ENCODE assay signal across 22 mouse cellular contexts in the genomic region with DNA sequence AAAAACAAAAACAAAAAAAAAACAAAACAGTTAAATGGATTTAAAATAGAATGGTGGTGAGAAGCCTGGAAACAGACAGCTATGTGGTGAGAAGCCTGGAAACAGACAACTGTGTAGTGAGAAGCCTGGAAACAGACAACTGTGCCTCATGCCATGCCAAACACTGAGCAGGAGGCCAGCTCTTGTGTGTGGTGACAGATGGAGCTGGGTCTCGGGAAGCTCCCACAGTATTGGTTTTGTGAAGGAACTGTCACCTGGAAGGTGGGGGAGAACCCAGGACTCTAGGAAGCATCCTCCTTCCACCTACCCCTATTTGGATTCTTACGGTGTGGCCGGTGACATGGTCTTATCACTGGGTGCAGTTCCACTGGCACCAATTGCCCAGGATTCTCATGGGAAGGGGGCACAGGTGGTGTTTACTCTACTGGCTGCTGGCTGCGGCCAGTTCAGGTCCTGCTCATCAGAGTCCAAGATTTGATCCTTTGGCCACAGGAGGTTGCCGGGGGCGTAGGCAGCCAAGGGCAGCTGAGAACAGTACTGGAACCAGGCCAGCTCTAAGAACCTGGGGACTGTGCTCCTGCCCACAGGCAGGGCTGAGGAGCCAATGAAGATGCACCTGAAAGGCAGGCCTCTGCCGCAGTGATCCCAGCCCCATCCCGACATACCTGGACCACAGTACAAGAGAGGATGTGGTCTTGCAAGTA.
DNase-seq lines count a peak whose midpoint lies in the region; ATAC-seq and TF ChIP-seq lines count a peak whose summit lies in the region.
"Had no signal": no experiment of that assay in that cellular context is flagged by ENCODE, and none has a peak within 500 bp of the region (broad histone marks: within the 10 kb centered on the region; RNA-seq: fewer than 3 reads in every experiment).

No protein-coding gene starts in this region.

- H3K4me2 ChIP-seq in hindbrain, postnatal 0 days (ENCODE audit: low read depth, low read length) = no peak overlapping the region
- H3K4me2 ChIP-seq: hindbrain, embryonic 14.5 days; limb, embryonic 12.5 days; liver, embryonic 12.5 days; neural tube, embryonic 12.5 days had no signal

- WGBS in hindbrain, embryonic 10.5 days = 91% methylated on average over 8 of the region's 8 CpGs
- 81% methylated on average over 8 of the region's 8 CpGs for WGBS in hindbrain, postnatal 0 days

- H3K9ac ChIP-seq in hindbrain, postnatal 0 days (replicated peaks; ENCODE audit: low read length) = no peak overlapping the region
- H3K9ac ChIP-seq: hindbrain, embryonic 14.5 days; limb, embryonic 12.5 days; liver, embryonic 12.5 days; neural tube, embryonic 12.5 days had no signal

- DNase-seq in hindbrain, embryonic 10.5 days (ENCODE audit: low spot score) = no peak
- no peak for DNase-seq in hindbrain, postnatal 0 days (ENCODE audit: low spot score)
- DNase-seq in brain, adult 2 months (ENCODE audit: low read depth, low spot score) = peak; percentile 96
- peak; percentile 48 for DNase-seq in cerebellum, adult 8-10 months
- DNase-seq in cerebellum, postnatal 36 days = peak; percentile 53 to 59
- DNase-seq in layer of hippocampus, postnatal 25 days (ENCODE audit: extremely low spot score in 1 of 2, low spot score in 1 of 2) = no peak
- DNase-seq: adrenal gland, adult 2 months; embryo, embryonic 11 days; kidney, adult 9 months; kidney, postnatal 25 days; layer of hippocampus, postnatal 36 days; lung, adult 18-20 months; midbrain, embryonic 14.5 days; right cerebral cortex, postnatal 14 days had no signal

- peaks cover 63% of the 10 kb centered on the region for H3K4me1 ChIP-seq in hindbrain, embryonic 10.5 days (replicated peaks)
- peaks cover 14% of the 10 kb centered on the region for H3K4me1 ChIP-seq in hindbrain, postnatal 0 days (ENCODE audit: insufficient read depth, low read length)

- H3K27me3 ChIP-seq in hindbrain, embryonic 10.5 days (ENCODE audit: insufficient read depth, poor library complexity, severe bottlenecking) = no peaks in the 10 kb centered on the region
- no peaks in the 10 kb centered on the region for H3K27me3 ChIP-seq in hindbrain, postnatal 0 days (ENCODE audit: insufficient read depth, low read length)
- H3K27me3 ChIP-seq: limb, embryonic 12.5 days; liver, embryonic 12.5 days; neural tube, embryonic 12.5 days had no signal

- peaks cover 8% of the 10 kb centered on the region for H3K36me3 ChIP-seq in hindbrain, embryonic 10.5 days
- no peaks in the 10 kb centered on the region for H3K36me3 ChIP-seq in hindbrain, postnatal 0 days (ENCODE audit: insufficient read depth, low read length)
- H3K36me3 ChIP-seq: limb, embryonic 12.5 days; liver, embryonic 12.5 days had no signal

- H3K27ac ChIP-seq in hindbrain, embryonic 10.5 days = peak overlapping the region; percentile 29
- H3K27ac ChIP-seq in hindbrain, postnatal 0 days = no peak overlapping the region
- H3K27ac ChIP-seq: heart, adult 2 months; hindbrain, embryonic 14.5 days; layer of hippocampus, adult 2 months; limb, embryonic 12.5 days; liver, embryonic 12.5 days; neural tube, embryonic 12.5 days had no signal

- peaks cover 5% of the 10 kb centered on the region; the same call in 1 of the 2 replicates for H3K9me3 ChIP-seq in hindbrain, embryonic 10.5 days
- no peaks in the 10 kb centered on the region for H3K9me3 ChIP-seq in hindbrain, postnatal 0 days (ENCODE audit: low read length)
- H3K9me3 ChIP-seq: limb, embryonic 12.5 days; liver, embryonic 12.5 days; neural tube, embryonic 12.5 days had no signal

- TF ChIP-seq CTCF in hindbrain, postnatal 0 days (IDR thresholded peaks at IDR 0.05; ENCODE audit: low read depth) = no peak

- no peak overlapping the region for H3K4me3 ChIP-seq in hindbrain, embryonic 10.5 days
- no peak overlapping the region for H3K4me3 ChIP-seq in hindbrain, postnatal 0 days (ENCODE audit: low read length)
- H3K4me3 ChIP-seq: heart, adult 2 months; layer of hippocampus, adult 2 months; limb, embryonic 12.5 days; liver, embryonic 12.5 days; neural tube, embryonic 12.5 days had no signal

- ATAC-seq in hindbrain, postnatal 0 days = no peak
- no peak for ATAC-seq in granulocyte monocyte progenitor cell, adult 5-6 weeks (replicated peaks; ENCODE audit: poor library complexity, severe bottlenecking)
- ATAC-seq: forebrain, embryonic 16.5 days; liver, embryonic 12.5 days had no signal

Comparison
In these comparisons a context has a peak if more than half of its experiments do, and no peak if none do; other contexts are left out.
1. DNase-seq: peak in brain, adult 2 months (single experiment), cerebellum, adult 8-10 months (single experiment) and cerebellum, postnatal 36 days (2 of 2); none in hindbrain, embryonic 10.5 days (single experiment), hindbrain, postnatal 0 days (single experiment) and layer of hippocampus, postnatal 25 days (0 of 2).